Mouse (Mus musculus) MEL (cell line): Measurements from ENCODE around the gene Vps8. TPM values are rescaled to one million over a fixed set of nuclear protein-coding genes. Genes with fewer than 3 reads are reported as not detected.

Experiments used
- DNase-seq: peaks from one replicate; pipeline ENCODE4 v3.0.0; 2011; ENCODE audit warnings: low read depth, low spot score
- H3K27ac ChIP-seq: 2 replicates; pipeline ENCODE4 v1.5.1; 2012; ENCODE audit warnings: low read depth, mild to moderate bottlenecking, control low read depth, low read length, moderate library complexity; ENCODE audit not compliant: control insufficient read depth
- H3K27me3 ChIP-seq, 2 experiments: fragments of 150-350 bp in 1 of 2; sonication (generic) in 1 of 2; 2 replicates each; pipeline ENCODE4 v1.6.1; 2012; ENCODE audit warnings: low read length in 2 of 2, mild to moderate bottlenecking in 2 of 2, improper control_type of control experiment in 1 of 2, moderate library complexity in 1 of 2; ENCODE audit not compliant: insufficient read depth in 2 of 2, control insufficient read depth in 1 of 2
- H3K36me3 ChIP-seq, 2 experiments: 2 replicates each; pipeline ENCODE4 v1.6.1; 2012 to 2014; ENCODE audit warnings: low read length in 2 of 2, improper control_type of control experiment in 1 of 2, inconsistent platforms in 1 of 2, mild to moderate bottlenecking in 1 of 2; ENCODE audit not compliant: insufficient read depth in 2 of 2, control insufficient read depth in 1 of 2
- H3K4me1 ChIP-seq, 2 experiments: fragments of 150-350 bp in 1 of 2; sonication (generic) in 1 of 2; 2 replicates each; pipeline ENCODE4 v1.6.1; 2012; ENCODE audit warnings: low read length in 2 of 2, improper control_type of control experiment in 1 of 2, mild to moderate bottlenecking in 1 of 2; ENCODE audit not compliant: insufficient read depth in 2 of 2, control insufficient read depth in 1 of 2
- H3K4me3 ChIP-seq, 2 experiments: fragments of 150-350 bp in 1 of 2; sonication (generic) in 1 of 2; 2 replicates each; pipeline ENCODE4 v1.5.1; 2012; ENCODE audit warnings: low read depth in 2 of 2, low read length in 2 of 2, mild to moderate bottlenecking in 2 of 2, moderate library complexity in 2 of 2, control low read depth in 1 of 2, improper control_type of control experiment in 1 of 2; ENCODE audit not compliant: control insufficient read depth in 1 of 2, insufficient read depth in 1 of 2
- H3K79me2 ChIP-seq: 2 replicates; pipeline ENCODE4 v1.6.1; 2012; ENCODE audit warnings: mild to moderate bottlenecking, low read length, moderate library complexity; ENCODE audit not compliant: control insufficient read depth, poor library complexity, insufficient read depth
- H3K9ac ChIP-seq: 2 replicates; pipeline ENCODE4 v1.6.1; 2012; ENCODE audit warnings: low read depth, mild to moderate bottlenecking, control low read depth, low read length, moderate library complexity; ENCODE audit not compliant: control insufficient read depth, poor library complexity, severe bottlenecking
- H3K9me3 ChIP-seq: fragments of 150-350 bp; sonication (generic); replicated peaks from 2 replicates; pipeline ENCODE4 v1.6.1; 2012; ENCODE audit warnings: mild to moderate bottlenecking, low read length, improper control_type of control experiment, moderate library complexity; ENCODE audit not compliant: insufficient read depth
- BHLHE40 ChIP-seq: IDR thresholded peaks from 2 replicates; pipeline ENCODE4 v1.6.1; 2012; ENCODE audit warnings: low read depth, mild to moderate bottlenecking, inconsistent platforms, low read length, improper control_type of control experiment, borderline replicate concordance
- CTCF ChIP-seq, 3 experiments: IDR thresholded peaks in 2 of 3; conservative IDR thresholded peaks in 1 of 3; 2 replicates each; pipeline ENCODE4 v1.5.1; 2011 to 2012; ENCODE audit warnings: low read length in 3 of 3, low read depth in 2 of 3, mild to moderate bottlenecking in 2 of 3, improper control_type of control experiment in 1 of 3, inconsistent platforms in 1 of 3, mixed read lengths in 1 of 3, moderate library complexity in 1 of 3; ENCODE audit not compliant: control insufficient read depth in 1 of 3, insufficient read depth in 1 of 3, poor library complexity in 1 of 3, severe bottlenecking in 1 of 3
- ELF1 ChIP-seq: IDR thresholded peaks from 2 replicates; pipeline ENCODE4 v1.6.1; 2014; ENCODE audit warnings: low read depth, mild to moderate bottlenecking, inconsistent platforms, low read length, improper control_type of control experiment, moderate library complexity
- EP300 ChIP-seq, 2 experiments: IDR thresholded peaks; 2 replicates each; pipeline ENCODE4 v1.6.1; 2011; ENCODE audit warnings: improper control_type of control experiment in 2 of 2, low read length in 2 of 2, low read depth in 1 of 2, mild to moderate bottlenecking in 1 of 2
- ETS1 ChIP-seq: IDR thresholded peaks from 2 replicates; pipeline ENCODE4 v1.6.1; 2012; ENCODE audit warnings: low read depth, mild to moderate bottlenecking, inconsistent platforms, low read length, improper control_type of control experiment, moderate library complexity
- GABPA ChIP-seq: IDR thresholded peaks from 2 replicates; pipeline ENCODE4 v1.6.1; 2012; ENCODE audit warnings: low read depth, mild to moderate bottlenecking, inconsistent platforms, low read length, improper control_type of control experiment, moderate library complexity
- GATA1 ChIP-seq: IDR thresholded peaks from 2 replicates; pipeline ENCODE4 v1.6.1; 2011; ENCODE audit warnings: low read depth, low read length, improper control_type of control experiment
- JUND ChIP-seq: IDR thresholded peaks from 2 replicates; pipeline ENCODE4 v1.6.1; 2011; ENCODE audit warnings: low read depth, mild to moderate bottlenecking, improper control_type of control experiment, low read length
- MAFK ChIP-seq: IDR thresholded peaks from 2 replicates; pipeline ENCODE4 v1.6.1; 2011; ENCODE audit warnings: low read depth, mild to moderate bottlenecking, low read length, improper control_type of control experiment, borderline replicate concordance
- MAX ChIP-seq: IDR thresholded peaks from 2 replicates; pipeline ENCODE4 v1.6.1; 2011; ENCODE audit warnings: low read length, improper control_type of control experiment
- MEF2A ChIP-seq: IDR thresholded peaks from 2 replicates; pipeline ENCODE4 v1.6.1; 2014; ENCODE audit warnings: low read depth, mild to moderate bottlenecking, inconsistent platforms, low read length, improper control_type of control experiment; ENCODE audit not compliant: poor library complexity, insufficient replicate concordance, severe bottlenecking; ENCODE audit errors: extremely low read depth
- MXI1 ChIP-seq: IDR thresholded peaks from 2 replicates; pipeline ENCODE4 v1.6.1; 2011; ENCODE audit warnings: mild to moderate bottlenecking, low read depth, low read length, improper control_type of control experiment
- MYB ChIP-seq: IDR thresholded peaks from 2 replicates; pipeline ENCODE4 v1.6.1; 2011; ENCODE audit warnings: mild to moderate bottlenecking, low read depth, low read length, improper control_type of control experiment
- MYC ChIP-seq: IDR thresholded peaks from 2 replicates; pipeline ENCODE4 v1.6.1; 2011; ENCODE audit warnings: low read depth, mild to moderate bottlenecking, low read length, improper control_type of control experiment, moderate library complexity
- NELFE ChIP-seq: IDR thresholded peaks from 2 replicates; pipeline ENCODE4 v1.6.1; 2011; ENCODE audit warnings: low read depth, low read length, improper control_type of control experiment
- POLR2A ChIP-seq, 2 experiments: IDR thresholded peaks; 2 replicates each; pipeline ENCODE4 v1.6.1; 2011 to 2012; ENCODE audit warnings: low read length in 2 of 2, mild to moderate bottlenecking in 2 of 2, control low read depth in 1 of 2, improper control_type of control experiment in 1 of 2, low read depth in 1 of 2, moderate library complexity in 1 of 2; ENCODE audit not compliant: control insufficient read depth in 1 of 2, insufficient read depth in 1 of 2, poor library complexity in 1 of 2
- POLR2AphosphoS5 ChIP-seq: IDR thresholded peaks from 2 replicates; pipeline ENCODE4 v1.6.1; 2012; ENCODE audit warnings: low read depth, borderline replicate concordance, mild to moderate bottlenecking, inconsistent platforms, low read length, moderate library complexity, mixed read lengths
- RAD21 ChIP-seq: IDR thresholded peaks from 2 replicates; pipeline ENCODE4 v1.6.1; 2011; ENCODE audit warnings: mild to moderate bottlenecking, low read depth, low read length, improper control_type of control experiment
- RCOR1 ChIP-seq: IDR thresholded peaks from 2 replicates; pipeline ENCODE4 v1.6.1; 2012; ENCODE audit warnings: low read depth, mild to moderate bottlenecking, inconsistent platforms, low read length, improper control_type of control experiment
- TCF12 ChIP-seq: IDR thresholded peaks from 2 replicates; pipeline ENCODE4 v1.6.1; 2014; ENCODE audit warnings: low read depth, mild to moderate bottlenecking, inconsistent platforms, low read length, improper control_type of control experiment, moderate library complexity
- UBTF ChIP-seq: IDR thresholded peaks from 2 replicates; pipeline ENCODE4 v1.6.1; 2012; ENCODE audit warnings: low read depth, mild to moderate bottlenecking, inconsistent platforms, low read length, improper control_type of control experiment, moderate library complexity, borderline replicate concordance; ENCODE audit not compliant: insufficient read depth
- ZMIZ1 ChIP-seq: IDR thresholded peaks from 2 replicates; pipeline ENCODE4 v1.6.1; 2012; ENCODE audit warnings: low read depth, mild to moderate bottlenecking, inconsistent platforms, low read length, improper control_type of control experiment, moderate library complexity
- polyA plus RNA-seq, 2 experiments: library from polyadenylated mRNA; stranded (reverse) in 1 of 2; unstranded in 1 of 2; fragments of >175 nt in 1 of 2; fragments of >200 nt in 1 of 2; gene quantifications; 2 replicates each; pipeline versions ENCODE4 v1.2.1 to v1.2.4; 2012; ENCODE audit warnings: low replicate concordance in 2 of 2, low read depth in 1 of 2; ENCODE audit not compliant: insufficient read length in 2 of 2, insufficient read depth in 1 of 2, missing spikeins in 1 of 2
- total RNA-seq: library from RNA; depleted of rRNA; stranded (reverse); fragments of 300-350 nt; gene quantifications from 2 replicates; pipeline ENCODE4 v1.2.3, GENCODE M21; 2012

Vps8 gene
- total and polyA plus RNA-seq, 3 experiments: 10.5 to 14.0 TPM; not detected in 1

GRCm38 (mm10) chr16:21382152-21382911, 40.6 kb upstream of the Vps8 start:
- Histone ChIP-seq H3K4me3 (no peak overlapping the region), H3K4me1 (peaks cover 0 to 4% of the 10 kb centered on the region in 2 experiments; a peak in 1 of 4 replicates), H3K27me3 (no peaks in the 10 kb centered on the region), H3K36me3 (no peaks in the 10 kb centered on the region; a peak in 2 of 4 replicates), H3K79me2 (no peaks in the 10 kb centered on the region), H3K9me3 (no peaks in the 10 kb centered on the region), H3K9ac (no peak overlapping the region), H3K27ac (no peak overlapping the region)
- peak; percentile 67 for DNase-seq
- TF ChIP-seq TCF12 (no peak), JUND (0 out of 2 replicates have a peak, but pooled peaks have one; percentile 26), EP300 (IDR thresholded peaks at IDR 0.05; ENCODE audit: low read depth in 1 of 2, low read length in 2 of 2) (peak in 1 of 2 experiments; percentile 38; a peak in 1 of 4 replicates), ETS1 (peak; percentile 61; the same call in 1 of the 2 replicates), GATA1 (peak; percentile 82)

GRCm38 (mm10) chr16:21385926-21386881, 36.7 kb upstream of the Vps8 start:
- no peak for DNase-seq
- Histone ChIP-seq H3K9ac (no peak overlapping the region), H3K4me3 (no peak overlapping the region), H3K27ac (no peak overlapping the region), H3K4me1 (peaks cover 0 to 4% of the 10 kb centered on the region in 2 experiments; a peak in 1 of 4 replicates), H3K36me3 (no peaks in the 10 kb centered on the region; a peak in 2 of 4 replicates), H3K9me3 (no peaks in the 10 kb centered on the region), H3K27me3 (no peaks in the 10 kb centered on the region), H3K79me2 (no peaks in the 10 kb centered on the region)
- TF ChIP-seq MAFK (no peak), NELFE (no peak), POLR2AphosphoS5 (no peak), ELF1 (no peak), ZMIZ1 (no peak), MYB (no peak), CTCF (IDR thresholded peaks at IDR 0.05 in 2 of 3, conservative IDR thresholded peaks at IDR 0.05 in 1 of 3; ENCODE audit: control insufficient read depth in 1 of 3, insufficient read depth in 1 of 3, low read depth in 2 of 3, low read length in 3 of 3, poor library complexity in 1 of 3, severe bottlenecking in 1 of 3) (no peak), RAD21 (no peak), MYC (no peak), TCF12 (no peak), GABPA (no peak), BHLHE40 (no peak), POLR2A (IDR thresholded peaks at IDR 0.05; ENCODE audit: control insufficient read depth in 1 of 2, insufficient read depth in 1 of 2, low read depth in 1 of 2, low read length in 2 of 2, poor library complexity in 1 of 2) (no peak), MEF2A (no peak), UBTF (no peak), MXI1 (no peak), MAX (no peak), RCOR1 (no peak)
